Mouse (Mus musculus) adrenal gland, postnatal 36 days (tissue): ENCODE measurements around the gene Gm3264. TPM values are rescaled to one million over a fixed set of nuclear protein-coding genes. Genes with fewer than 3 reads are reported as not detected.
A peak's percentile ranks its signal among the peaks of the same experiment; 100 is the strongest.
"Not testable (repeated sequence)": the region's sequence is repeated elsewhere in the genome, so short reads cannot be mapped to it uniquely, and the experiment has no call there.

ENCODE experiments used
- DNase-seq, 2 experiments: peaks; one replicate each; pipeline ENCODE4 v3.0.0; 2021; ENCODE audit warnings: mixed read lengths in 1 of 2
- long read RNA-seq, 2 experiments: library from polyadenylated mRNA; stranded (forward); transcript quantifications; one replicate each; pipeline ENCODE4 v2.0.0; 2021; ENCODE audit warnings: borderline sequencing depth in 2 of 2
- total RNA-seq, 2 experiments: library from RNA; stranded (reverse); gene quantifications; 2 replicates each; pipeline ENCODE4 v1.2.3; 2021

The Gm3264 gene
- under 1 TPM in 1 of 2 experiments, not detected in 1; 0.59 TPM for total RNA-seq
- long read RNA-seq, experiment 1, partial matches to known transcripts, result 0 of 1 reads
- long read RNA-seq, experiment 1, other reads (novel, unspliced or antisense), result 1 of 1 reads
- long read RNA-seq, experiment 2, result 0 reads

DNA sequence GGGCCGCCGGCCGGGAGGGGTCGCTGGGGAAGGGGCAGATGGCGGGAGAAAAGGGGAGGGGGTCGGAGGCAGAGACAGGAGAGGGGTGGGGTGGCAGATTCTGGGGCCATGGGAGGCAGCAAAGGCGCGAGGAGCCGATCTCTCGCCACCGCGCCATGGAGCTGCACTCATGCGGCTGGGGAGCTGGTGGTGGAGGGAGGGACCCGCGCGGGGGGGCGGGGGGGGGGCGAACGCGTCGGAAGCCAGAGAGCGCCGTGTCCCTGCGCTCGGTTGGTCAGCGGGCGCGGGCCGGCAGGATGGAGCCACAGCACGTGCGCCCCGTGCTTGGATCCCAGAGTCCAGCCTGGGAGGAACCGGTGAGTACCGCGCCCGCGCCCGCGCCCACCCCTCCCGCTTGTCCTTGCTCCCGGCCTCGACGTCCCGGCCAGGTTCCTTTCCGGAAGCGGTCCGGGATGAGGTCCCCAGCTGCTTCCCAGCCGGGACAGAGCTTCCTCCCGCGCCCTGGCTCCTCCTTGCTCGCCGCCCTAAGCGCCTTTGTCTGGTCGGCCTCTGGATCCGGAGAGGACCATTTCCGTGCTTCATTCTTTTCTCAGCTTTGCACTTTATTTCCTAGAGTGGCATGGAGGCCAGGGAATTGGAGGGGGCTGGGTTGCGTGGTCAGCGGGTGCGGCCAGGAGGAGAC is at the start of gene Gm3264:
TSS of gene Gm3264 (plus strand) at position 278 of the 682 bp plus-strand sequence.
- DNase-seq, result not testable (repeated sequence)

DNA sequence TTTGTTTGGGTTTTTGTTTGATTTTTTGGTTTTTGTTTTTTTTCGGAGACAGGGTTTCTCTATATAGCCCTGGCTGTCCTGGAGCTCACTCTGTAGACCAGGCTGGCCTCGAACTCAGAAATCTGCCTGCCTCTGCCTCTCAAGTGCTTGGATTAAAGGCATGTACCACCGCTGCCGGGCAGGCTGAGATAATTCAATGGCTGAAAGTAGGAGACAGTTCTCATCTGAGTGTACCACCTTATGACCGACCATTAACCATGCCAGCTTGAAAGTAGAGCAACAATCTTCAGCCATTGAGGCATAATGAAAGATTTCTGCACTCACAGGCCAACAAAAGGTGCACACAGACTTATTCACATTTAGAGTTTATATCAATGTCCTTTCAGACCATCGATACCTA is 49.0 kb upstream of the Gm3264 start:
- DNase-seq, result peak in 1 of 2 experiments; percentile 0

- not testable (repeated sequence) for DNase-seq
Observed at GRCm38 (mm10) chr14:4821950-4822349, 33.4 kb upstream of the Gm3264 start.

DNA sequence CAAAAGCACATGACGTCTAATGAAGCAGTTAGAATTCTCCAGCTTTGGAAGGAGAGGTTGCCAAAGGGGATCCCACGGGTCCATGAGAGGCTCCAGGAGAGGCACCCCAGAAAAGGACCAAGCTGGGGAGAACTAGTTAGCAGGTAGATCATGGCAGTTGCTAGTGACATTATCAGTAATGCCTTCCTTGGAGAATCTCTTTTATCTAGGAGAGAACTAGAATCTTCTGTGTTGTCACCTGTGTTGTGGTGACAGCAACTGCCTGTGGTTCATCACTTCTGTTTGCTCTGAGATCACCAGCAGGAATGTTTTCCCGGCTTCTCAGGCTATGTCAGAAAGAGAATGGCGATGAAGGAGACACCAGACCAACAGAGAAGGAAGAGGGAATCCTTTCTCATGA is 17.6 kb upstream of the Gm3264 start, which contains the start of gene Gm3269:
TSS of gene Gm3269 (plus strand) at position 301 of the 400 bp plus-strand sequence.
- not testable (repeated sequence) for DNase-seq

DNA sequence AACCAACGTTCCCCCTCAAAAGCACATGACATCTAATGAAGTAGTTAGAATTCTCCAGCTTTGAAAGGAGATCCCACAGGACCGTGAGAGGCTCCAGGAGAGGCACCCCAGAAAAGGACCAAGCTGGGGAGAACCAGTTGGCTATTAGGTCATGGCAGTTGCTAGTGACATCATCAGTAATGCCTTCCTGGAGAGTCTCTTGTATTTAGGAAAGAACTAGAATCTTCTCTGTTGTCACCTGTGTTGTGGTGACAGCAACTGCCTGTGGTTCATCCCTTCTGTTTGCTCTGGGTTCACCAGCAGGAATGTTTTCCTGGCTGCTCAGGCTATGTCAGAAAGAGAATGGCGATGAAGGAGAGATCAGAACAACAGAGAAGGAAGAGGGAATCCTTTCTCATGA is 36.7 kb downstream of the Gm3264 start, which contains the start of gene Gm3278:
TSS of gene Gm3278 (plus strand) at position 301 of the 400 bp plus-strand sequence.
- DNase-seq, result not testable (repeated sequence)

Other genes with a start within 250 kb of the Gm3264 start
- under 1 TPM in 1 of 2 experiments, not detected in 1; 0.17 TPM for gene Gm8159, start 223.2 kb upstream of the Gm3264 start, total RNA-seq
- gene Gm3239, start 191.4 kb upstream of the Gm3264 start, total RNA-seq, result not detected
- not detected for gene Gm7876, start 146.3 kb upstream of the Gm3264 start, total RNA-seq
- gene Gm3252, start 128.8 kb upstream of the Gm3264 start, total RNA-seq, result not detected
- not detected for gene Gm9602, start 79.2 kb upstream of the Gm3264 start, total RNA-seq
- gene Gm3269, start 17.5 kb upstream of the Gm3264 start, total RNA-seq, result not detected
- gene Gm3278, start 36.8 kb downstream of the Gm3264 start, total RNA-seq, result not detected
- gene Gm8297, start 128.4 kb downstream of the Gm3264 start, total RNA-seq, result not detected
- gene Gm3298, start 160.3 kb downstream of the Gm3264 start, total RNA-seq, result not detected
- not detected for gene 4930555G01Rik, start 195.1 kb downstream of the Gm3264 start, total RNA-seq
- gene Gm8281, start 215.5 kb downstream of the Gm3264 start, total RNA-seq, result not detected